Mouse (Mus musculus): ENCODE data around the gene Gm6169. TPM values are rescaled to one million over a fixed set of nuclear protein-coding genes. Genes with fewer than 3 reads are reported as not detected.
"Not testable (repeated sequence)": the region's sequence is repeated elsewhere in the genome, so short reads cannot be mapped to it uniquely, and the experiment has no call there.

The Gm6169 gene
- total RNA-seq (2021), result 23.3 and 33.2 TPM in 2 replicates
- long read RNA-seq, result 0 reads

DNA sequence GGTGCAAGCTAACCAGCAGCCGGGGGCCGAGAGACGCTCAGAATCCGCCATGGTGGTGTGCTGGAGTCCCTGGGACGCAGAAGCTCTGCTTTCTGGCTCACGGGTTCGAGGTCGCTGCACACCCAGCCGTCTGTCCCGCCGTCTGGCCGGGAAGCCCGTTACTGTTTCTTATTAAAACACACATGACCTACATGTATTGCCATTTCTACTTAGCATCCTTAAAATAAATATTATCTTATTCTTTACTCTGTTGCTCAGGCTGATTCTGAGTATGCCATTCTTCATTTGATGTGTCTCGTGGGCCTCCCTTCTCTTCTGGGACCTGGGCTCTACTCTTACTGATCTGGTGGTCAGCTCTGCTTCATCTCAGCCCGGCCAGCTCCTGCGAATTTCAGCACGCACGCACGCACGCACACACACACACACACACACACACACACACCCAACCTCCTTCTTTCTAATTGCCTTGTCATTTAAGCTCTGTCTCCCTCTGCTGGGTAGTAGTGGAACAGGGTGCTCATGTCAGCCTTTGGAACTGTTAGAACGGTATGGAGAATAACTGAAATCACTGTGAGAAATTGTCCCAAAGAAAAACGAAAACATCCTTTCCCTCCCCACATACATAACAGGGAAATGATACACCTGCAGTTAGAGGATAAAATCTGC lies at the start of gene Gm6169:
Gene Gm6169, minus strand, starts transcription at position 51 of the 666 bp plus-strand sequence.
- peak; percentile 16 for DNase-seq

- DNase-seq, result peak; percentile 27
These were observed 46.8 kb upstream of the Gm6169 start for GRCm38 (mm10) chr13:97145834-97146233.

GRCm38 (mm10) chr13:97142321-97142720 lies 43.3 kb upstream of the Gm6169 start:
- DNase-seq, result no peak

GRCm38 (mm10) chr13:97138404-97138931 lies 39.4 kb upstream of the Gm6169 start:
- not testable (repeated sequence) for DNase-seq

DNA sequence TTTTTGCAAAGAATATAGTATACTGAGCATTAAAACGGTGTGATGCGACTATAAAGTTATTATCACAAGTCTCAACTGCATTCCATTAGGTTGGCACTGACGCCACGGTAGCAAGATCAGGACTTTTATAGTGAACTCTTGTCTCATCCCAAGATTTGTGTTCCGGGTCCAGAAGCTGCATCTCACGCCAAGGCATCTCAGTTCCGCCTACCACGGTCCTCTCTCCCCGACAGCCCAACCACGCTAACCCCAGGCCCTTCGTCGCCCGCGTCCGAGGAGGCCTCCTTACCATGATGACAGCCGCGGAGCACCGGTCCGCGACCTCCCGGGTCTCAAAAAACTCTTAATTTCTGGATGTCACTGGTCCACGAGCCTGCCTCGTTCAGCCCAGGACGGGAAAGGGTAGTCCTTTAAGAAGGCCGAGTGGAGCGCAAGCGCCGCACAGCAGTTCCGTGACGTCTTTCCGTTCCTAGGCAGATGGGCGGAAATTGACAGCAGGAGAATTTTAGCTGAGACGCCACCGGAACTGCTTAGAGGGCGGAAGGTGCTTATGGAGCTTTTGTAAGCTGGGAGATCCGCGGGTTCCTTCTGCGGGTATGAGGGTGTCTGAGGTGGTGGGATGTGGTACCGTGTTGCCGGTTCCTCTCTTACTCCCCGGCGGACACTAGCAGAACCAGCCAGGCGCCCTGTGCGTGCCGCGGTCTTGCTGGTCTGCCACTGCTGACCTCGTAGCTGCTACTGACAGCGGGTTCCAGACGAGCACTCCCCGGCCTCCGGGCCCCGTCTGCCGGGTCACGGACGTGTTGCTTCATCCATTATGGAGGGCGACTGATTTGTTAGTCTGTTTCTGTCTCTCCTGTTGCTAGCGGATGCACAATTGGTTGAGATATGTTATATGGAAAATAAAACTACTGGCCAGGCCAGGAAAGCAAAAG lies 38.7 kb upstream of the Gm6169 start, which contains the start of the genes Gfm2 and Nsa2:
Gene Gfm2, plus strand, starts transcription at position 472 of the 935 bp plus-strand sequence.
Gene Nsa2, minus strand, starts transcription at position 472 of the 935 bp plus-strand sequence.
- peak; percentile 80 for DNase-seq

DNA sequence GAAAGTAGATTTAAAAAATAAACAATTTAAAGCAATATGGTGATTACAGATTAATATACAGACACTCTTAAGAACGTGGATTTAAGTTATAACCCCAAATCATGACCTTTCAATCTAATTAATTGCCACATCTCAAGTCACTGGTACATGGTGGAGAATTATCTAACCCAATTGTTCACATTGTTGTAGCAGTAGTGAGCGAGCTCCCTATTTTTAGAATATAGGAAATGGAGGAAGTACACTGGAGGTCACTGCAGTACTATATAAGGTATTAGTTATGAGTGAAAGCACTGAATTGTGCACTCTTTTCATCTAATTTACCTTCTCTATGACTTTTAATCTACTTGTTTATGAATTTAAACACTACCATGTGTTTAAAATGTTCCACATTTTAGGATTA lies 31.4 kb upstream of the Gm6169 start:
- not testable (repeated sequence) for DNase-seq

DNA sequence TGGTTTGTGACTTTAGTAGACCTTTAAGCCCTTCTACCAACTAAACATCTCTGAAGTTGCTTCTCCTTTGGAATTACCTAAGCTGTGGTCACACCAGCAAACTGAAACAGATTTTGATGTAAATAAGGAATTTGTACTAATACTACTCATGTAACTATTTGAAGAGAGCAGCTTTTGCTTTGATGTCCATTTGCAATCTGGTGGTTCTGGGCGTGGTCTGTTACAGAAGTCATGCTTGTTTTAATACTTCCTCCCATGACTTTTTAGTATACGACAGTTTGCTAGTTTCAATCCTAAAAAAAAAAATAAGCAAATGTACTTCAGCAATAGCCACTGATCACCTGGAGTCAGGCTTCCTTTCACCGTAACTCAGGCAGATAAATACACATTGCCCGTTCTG lies 30.6 kb upstream of the Gm6169 start:
- not testable (repeated sequence) for DNase-seq

DNA sequence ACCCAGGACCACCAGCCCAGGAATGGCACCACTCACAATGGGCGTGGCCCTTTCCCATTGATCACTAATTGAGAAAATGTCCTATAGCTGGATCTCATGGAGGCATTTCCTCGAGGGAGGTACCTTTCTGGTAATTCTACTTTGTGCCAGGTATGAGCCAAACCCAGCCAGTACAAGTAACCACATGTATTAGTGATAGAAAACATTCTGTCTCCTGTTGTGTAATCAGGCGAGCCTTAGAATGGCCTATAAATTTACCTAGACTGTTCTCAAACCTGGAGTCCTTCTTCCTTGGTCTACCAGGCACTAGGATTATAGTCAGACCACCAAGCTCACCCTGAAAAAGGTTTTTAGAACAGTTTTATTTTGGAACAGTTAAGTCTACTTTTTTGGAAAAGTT lies 22.3 kb upstream of the Gm6169 start:
- no peak for DNase-seq

- no peak for DNase-seq
These were observed 10.0 kb upstream of the Gm6169 start for GRCm38 (mm10) chr13:97109046-97109445.

GRCm38 (mm10) chr13:97107721-97108120 lies 8.7 kb upstream of the Gm6169 start:
- not testable (repeated sequence) for DNase-seq

- no peak for DNase-seq
These were observed 6.0 kb upstream of the Gm6169 start for GRCm38 (mm10) chr13:97104996-97105395.

DNA sequence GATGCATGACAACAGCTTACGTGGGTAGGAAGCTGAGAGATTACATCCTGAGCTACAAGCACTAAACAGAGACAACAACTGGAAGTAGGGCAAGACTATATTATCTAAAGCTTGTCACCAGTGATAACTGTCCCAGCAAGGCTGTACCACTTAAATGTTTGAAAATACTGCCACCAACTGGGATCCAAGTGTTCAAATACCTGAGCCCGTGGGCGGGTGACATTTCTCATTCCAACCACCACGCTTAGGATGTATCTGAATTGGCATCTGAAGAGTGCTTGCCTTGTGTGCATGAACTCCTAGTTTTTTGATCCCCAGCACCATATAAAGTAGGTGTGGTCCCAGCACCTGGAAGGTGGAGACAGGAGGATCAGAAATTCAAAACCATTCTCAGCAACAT lies 3.3 kb downstream of the Gm6169 start:
- DNase-seq, result no peak

DNA sequence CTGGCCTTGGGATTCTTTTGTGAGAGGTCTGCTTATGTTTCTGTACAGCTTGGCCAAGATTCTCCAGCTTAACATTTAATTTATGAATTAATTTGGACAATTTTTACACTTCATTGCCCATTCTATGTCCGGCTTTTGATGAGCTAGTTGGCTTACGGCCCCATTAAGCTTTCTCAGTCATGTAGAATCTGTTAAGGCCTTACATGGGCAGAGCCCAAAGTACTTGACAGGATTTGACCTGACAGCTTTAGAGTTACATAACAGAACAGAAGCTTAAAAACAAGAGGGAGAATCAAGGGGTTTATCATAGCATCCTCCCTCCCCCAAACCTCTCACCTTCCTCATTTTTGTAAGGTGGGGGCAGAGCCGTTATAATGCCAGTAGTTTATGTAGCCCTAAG lies 10.9 kb downstream of the Gm6169 start:
- no peak for DNase-seq

GRCm38 (mm10) chr13:97087421-97087820 lies 11.6 kb downstream of the Gm6169 start:
- DNase-seq, result no peak

DNA sequence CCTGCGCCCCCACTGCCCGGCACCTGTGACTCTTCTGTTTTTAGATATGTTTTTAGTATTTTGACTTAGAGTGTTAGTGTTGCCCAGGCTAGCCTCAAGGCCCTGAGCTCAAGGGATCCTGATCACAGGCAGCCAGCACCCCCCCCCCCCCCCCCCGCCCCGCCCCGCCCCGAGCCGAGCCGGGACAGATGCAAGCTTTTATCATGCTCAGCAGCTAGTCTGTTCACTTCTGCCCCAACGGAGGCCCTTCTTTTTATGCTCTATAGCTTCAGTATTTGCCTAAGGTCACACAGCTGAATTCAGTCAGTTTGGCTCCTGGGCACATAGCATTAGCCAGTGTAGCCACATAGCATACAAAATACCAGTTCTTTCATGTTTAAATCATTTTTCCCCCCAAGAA lies 12.7 kb downstream of the Gm6169 start:
- DNase-seq, result no peak

GRCm38 (mm10) chr13:97082432-97082831 lies 16.6 kb downstream of the Gm6169 start:
- DNase-seq, result no peak

- no peak for DNase-seq
These were observed 18.4 kb downstream of the Gm6169 start for GRCm38 (mm10) chr13:97080615-97081014.

DNA sequence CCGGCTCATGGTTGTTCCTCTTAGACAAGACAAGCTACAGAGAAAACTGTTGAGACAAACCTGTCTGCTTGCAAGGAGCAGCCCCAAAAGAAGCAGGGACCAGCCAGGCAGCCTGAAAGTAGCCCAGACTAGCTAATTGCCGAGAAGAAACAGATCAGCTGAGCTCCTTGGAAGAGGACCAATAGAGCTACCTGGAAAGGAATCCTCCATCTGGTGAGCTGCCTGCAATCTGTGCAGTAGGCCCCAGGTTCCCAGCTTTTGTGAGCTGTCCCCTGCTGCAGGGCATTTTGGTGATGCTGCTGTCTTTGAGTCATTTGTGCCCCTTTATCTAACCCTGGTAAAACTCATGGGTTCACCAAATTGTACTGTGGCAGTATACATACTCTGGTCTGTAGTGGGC lies 18.8 kb downstream of the Gm6169 start:
- no peak for DNase-seq

DNA sequence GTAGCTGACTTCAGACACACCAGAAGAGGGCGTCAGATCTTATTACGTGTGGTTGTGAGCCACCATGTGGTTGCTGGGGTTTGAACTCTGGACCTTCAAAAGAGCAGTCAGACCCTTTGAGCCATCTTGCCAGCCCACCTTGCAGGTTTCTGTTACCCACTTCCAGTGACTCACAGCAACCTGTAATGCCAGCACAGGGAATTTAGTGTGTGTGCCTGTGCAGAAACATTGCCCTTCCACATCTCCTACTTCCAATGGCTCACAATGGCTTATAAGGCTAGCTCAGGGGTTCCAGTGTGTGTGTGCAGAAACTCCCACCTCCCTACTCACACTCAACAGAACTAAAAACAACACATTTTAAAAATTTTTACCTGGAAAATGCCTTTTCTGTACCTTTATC lies 21.5 kb downstream of the Gm6169 start:
- DNase-seq, result no peak

- DNase-seq, result no peak
These were observed 25.5 kb downstream of the Gm6169 start for GRCm38 (mm10) chr13:97073497-97073896.

GRCm38 (mm10) chr13:97071626-97072241 lies 27.3 kb downstream of the Gm6169 start:
- peak; percentile 55 for DNase-seq

- DNase-seq, result peak; percentile 39
These were observed 28.0 kb downstream of the Gm6169 start for GRCm38 (mm10) chr13:97070931-97071625.

All from adrenal gland, postnatal 25 days (tissue).